Mouse (Mus musculus): Measurements from ENCODE around the gene Gpr173.
"Not testable (repeated sequence)": the region's sequence is repeated elsewhere in the genome, so short reads cannot be mapped to it uniquely, and the experiment has no call there.

Gene Gpr173

DNA sequence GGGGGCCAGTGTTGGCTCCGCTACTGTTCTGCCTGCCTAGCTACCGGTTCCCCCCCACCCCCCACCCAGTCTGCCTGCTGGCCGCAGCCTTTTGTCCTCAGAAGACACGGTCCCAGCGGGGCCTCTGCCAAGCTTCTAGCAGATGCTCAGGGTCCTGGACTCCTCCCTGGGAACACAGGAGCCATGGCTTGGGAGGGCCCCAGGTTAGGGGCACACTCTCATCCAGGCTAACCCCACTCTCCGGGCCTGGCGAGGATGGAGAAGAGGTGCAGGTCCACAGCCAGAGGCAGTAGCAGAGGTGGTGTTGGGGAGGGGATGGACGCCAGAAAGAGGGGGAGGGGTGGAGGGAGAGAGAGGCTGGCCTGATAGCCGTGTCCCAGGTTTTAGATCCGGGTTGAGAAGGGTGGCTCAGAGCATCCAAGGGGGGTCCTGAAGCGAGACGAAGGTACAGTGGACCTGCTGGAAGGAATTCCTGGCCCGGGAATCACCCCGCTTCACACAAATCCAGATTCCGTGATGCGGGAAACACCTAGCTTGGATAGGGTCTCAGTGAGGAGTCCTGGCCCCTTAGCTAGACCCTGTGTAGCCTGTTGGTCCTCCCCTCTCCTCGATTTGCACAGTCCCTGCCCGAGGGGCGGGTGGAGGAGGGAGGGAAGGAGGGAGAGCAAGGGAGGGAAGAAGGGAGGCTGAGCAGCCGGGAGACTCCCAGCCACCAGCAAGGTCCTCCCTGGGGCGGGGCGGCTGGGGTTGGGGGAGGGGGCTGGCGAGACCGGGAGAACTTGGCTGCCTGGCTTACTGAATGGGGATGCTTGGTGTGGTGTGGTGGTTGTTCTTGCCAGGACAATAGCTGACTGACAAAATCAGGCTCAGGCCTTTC is at the start of gene Gpr173:
TSS of gene Gpr173 (minus strand) at position 308 of the 877 bp plus-strand sequence.
- DNase-seq (ENCODE audit: low read depth) = no peak

- DNase-seq (ENCODE audit: low read depth) = no peak
Observed at GRCm38 (mm10) chrX:152403251-152403650, 34.7 kb upstream of the Gpr173 start.

DNA sequence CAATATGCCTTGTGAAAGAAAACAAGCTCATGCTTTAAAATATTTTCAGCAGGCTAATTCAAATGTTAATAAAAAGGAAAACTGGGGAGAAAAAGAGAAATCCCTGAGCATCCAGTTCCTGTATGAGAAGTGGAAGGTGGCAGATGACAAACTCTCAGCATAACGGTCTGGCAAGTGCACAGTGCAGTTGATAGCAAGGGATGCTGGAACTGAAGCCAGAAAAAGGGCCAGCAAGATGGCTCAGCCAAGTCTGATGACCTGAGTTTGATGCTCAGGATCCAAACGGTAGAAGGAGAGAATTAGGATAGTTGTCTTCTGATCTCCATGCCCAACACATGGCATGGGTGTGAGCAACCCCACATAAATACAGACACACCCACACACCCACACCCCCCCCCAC is 31.6 kb upstream of the Gpr173 start:
- DNase-seq (ENCODE audit: low read depth) = no peak

GRCm38 (mm10) chrX:152368054-152368396 is 479 bp downstream of the Gpr173 start:
- no peak for DNase-seq (ENCODE audit: low read depth)

DNA sequence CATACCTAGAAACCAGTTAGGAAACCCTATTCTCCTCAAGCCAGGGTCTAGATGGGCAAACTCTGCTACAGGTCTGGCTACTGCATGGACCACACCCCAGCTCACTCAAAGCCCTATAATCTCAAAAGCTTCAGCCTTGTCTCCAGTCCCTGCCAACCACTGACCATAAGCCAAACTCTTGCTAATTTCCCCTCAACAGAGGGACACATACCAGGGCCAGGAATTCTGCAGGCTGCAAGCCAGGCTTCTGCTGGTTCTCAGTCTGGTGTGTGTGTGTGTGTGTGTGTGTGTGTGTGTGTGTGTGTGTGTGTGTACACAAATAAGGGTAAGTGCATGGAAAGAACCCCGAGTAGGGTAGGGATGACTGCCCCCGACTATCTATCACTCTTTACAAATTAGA is 2.1 kb downstream of the Gpr173 start:
- DNase-seq (ENCODE audit: low read depth) = no peak

DNA sequence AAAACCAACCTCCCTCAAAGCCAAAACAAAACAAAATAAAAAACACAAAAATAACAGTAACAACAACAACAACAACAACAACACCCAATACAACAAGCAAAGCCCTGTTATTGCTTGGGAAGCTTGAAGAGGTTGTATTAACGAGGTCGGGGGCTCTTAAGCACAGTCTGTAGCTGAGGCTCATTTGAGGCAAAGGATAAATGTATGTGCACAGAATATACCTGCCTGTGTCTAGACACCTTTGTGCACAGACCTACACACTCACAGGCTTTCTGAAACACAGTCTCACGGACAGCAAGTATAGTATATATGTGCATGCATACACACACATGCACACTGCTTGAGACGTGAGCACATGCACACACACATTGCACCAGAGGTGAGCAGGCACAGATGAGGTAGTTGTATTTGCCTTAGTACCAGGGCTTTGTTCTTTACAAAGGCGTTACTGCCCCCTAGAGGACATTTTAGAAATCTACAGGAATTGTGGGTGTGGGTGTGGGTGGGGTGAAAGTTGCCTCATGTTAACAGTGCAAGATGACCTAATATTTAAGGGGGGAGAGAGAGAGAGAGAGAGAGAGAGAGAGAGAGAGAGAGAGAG is 15.9 kb downstream of the Gpr173 start:
- peak; percentile 57 for DNase-seq (ENCODE audit: low read depth)

GRCm38 (mm10) chrX:152347041-152347440 is 21.5 kb downstream of the Gpr173 start:
- DNase-seq (ENCODE audit: low read depth) = no peak

- no peak for DNase-seq (ENCODE audit: low read depth)
Observed at GRCm38 (mm10) chrX:152346587-152346986, 21.9 kb downstream of the Gpr173 start.

DNA sequence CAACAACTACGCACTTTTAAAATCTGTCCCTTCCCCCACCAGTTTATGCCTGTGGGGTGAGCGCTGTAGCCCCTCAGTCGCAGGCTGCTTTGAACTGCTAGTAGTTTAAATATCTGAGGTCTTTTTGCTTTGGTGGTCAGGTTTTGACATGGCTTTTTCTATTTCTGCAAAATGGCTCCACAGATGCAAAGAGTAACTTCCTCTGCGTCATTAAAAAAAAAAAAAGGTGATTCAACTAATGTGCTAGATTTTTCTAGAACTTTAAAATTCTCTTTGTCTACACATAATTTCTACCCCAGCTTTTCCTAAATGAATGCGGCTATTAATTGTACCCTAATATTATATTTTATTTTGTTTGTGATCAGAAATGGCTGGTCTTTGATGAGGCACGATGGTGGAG is 25.6 kb downstream of the Gpr173 start:
- DNase-seq (ENCODE audit: low read depth) = no peak

DNA sequence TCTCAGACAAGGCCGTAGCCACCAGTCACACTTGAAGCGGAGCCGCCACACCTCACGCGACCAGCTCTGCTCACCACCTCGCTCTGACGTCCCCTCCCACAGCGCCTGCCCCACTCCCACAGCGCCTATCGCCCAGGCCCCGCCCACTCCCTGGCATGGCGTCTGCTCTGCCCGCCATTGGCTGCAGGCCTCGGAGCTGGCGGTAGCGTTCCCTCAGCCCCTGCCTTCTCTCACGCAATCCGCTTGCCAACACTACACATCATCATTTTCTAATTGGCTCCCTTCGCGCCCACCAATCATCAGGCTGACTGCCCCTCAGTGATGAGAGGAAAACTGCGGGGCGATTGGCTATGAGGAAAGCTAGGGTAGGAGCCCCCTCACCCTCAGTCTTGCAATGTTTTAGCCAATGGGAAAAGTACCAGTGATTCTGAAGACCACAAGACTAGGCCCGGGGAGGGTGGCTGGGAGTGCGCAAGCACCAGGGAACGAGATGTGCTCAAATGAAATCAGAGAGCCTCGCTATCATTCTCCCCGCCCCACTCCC is 26.1 kb downstream of the Gpr173 start, which contains the start of gene Tspyl2:
TSS of gene Tspyl2 (minus strand) at position 68 of the 544 bp plus-strand sequence.
- peak; percentile 72 for DNase-seq (ENCODE audit: low read depth)

GRCm38 (mm10) chrX:152341496-152341895 is 27.0 kb downstream of the Gpr173 start:
- no peak for DNase-seq (ENCODE audit: low read depth)

DNA sequence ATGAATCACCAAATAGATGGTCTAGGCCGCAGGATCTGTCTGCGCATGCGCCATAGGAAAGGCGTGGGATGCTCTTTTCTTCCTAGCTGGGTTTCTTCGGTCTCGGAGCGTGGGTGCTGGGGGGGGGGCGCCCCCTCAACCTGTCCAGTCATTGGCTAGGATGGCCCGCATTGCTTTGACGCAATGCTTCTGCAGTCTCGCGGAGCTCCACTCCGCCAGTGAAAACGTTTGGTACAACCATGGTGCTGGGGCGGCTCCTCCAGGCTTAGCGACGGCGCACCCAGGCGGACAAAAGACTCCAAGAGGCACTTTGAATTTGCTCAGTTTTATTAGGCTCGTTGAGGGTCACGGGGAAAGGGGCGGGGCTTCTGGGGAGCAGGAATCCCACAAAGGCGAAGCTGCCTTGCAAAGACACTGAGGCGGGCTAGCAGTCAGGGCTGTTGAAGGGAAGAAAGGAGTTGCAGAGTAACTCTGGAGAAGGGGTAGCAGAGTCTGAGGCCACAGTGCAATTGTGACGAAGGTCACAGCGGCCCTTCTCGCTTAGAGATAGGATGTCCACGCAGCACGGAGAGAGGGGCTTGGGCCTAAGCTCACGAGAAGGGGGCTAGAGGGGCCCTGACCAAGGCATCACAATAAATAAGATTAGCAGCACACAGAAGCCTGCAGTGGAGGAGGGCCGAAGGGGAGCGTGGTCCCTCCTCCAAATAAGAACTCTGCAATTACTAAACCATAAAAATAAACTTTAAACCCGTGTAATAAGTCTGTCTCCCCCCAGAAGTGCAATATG is 31.8 kb downstream of the Gpr173 start:
- peak; percentile 72 for DNase-seq (ENCODE audit: low read depth)

GRCm38 (mm10) chrX:152336123-152336522 is 32.4 kb downstream of the Gpr173 start:
- not testable (repeated sequence) for DNase-seq (ENCODE audit: low read depth)

DNA sequence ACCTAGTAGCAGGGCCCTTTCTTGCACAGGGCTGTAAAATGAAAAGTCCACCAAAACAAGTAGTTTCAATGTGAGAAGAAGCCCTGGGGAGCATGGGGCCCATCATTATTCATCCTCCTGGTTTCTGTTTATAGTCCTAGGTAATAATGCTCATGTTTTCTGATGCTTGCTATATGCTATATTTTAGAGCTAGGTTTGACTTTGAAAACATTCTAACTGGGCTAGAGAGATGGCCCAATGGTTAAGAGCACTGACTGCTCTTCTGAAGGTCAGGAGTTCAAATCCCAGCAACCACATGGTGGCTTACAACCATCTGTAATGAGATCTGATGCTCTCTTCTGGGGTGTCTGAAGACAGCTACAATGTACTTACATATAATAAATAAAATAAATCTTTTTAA is 39.1 kb downstream of the Gpr173 start:
- not testable (repeated sequence) for DNase-seq (ENCODE audit: low read depth)

DNA sequence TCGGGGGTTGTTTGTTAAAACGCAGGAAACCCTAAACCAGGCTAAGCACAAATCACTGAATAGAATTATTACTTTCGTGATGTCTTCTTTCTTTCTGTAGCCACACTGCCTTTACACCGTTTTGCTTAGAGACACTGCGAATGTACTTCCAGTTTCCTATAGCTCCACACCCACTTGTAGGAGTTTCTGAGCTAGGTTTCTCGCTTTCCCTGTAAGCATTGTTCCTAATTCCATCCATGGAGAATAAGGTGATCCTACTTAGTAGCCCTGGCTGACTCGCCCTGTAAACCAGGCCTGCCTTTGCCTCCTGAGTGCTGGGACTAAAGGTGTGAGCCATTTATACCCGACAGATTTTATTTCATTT is 40.8 kb downstream of the Gpr173 start:
- no peak for DNase-seq (ENCODE audit: low read depth)

DNA sequence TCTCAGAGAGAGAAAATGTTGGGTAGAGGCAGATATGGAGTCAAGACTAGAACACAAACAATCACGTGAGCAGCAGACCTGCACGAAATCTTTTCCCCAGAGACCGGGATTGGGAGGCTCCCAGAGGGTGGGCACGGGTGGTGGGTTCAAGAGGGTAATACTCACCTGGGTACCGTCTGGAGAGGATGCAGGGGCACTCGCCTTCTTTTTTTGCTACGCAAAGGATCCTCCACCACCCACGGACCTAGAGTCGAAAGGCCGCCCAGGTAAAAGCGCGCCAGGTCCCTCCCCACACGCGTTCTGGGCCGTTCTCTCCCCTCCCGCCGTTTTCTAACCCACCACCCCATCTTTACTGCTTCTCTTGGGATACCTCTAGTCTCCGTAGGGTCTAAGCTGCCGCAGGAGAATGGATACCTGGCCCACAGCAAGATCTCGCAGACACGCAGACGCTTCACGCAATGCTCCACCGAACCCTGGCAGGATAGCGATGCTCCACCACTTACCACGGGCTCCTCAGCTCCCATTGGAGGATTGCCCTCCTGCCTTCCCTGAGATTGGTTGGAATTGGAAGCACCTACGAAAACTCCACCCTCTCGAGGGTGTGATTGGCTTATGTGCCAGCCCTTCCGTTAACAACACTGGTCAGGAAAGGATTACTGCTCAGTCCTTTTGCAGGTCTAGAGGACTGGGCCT is 41.4 kb downstream of the Gpr173 start, which contains the start of gene Kantr:
TSS of gene Kantr (minus strand) at position 500 of the 693 bp plus-strand sequence.
- peak; percentile 59 for DNase-seq (ENCODE audit: low read depth)

DNA sequence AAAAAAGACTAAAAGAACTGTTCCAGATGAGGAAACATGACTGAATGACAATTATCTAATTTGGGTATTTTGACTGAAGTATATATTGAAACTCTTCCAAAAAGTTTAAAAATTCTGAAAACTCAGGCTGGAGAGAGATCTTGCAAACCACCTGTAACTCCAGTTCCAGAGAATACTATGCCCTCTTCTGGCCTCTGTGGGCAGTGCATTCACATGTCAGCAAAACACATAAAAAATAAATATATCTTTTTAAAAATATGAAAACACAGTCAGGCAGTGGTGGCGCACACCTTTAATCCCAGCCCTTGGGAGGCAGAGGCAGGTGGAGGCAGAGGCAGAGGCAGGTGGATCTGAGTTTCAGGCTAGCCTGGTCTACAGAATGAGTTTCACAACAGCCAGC is 44.9 kb downstream of the Gpr173 start:
- no peak for DNase-seq (ENCODE audit: low read depth)

DNA sequence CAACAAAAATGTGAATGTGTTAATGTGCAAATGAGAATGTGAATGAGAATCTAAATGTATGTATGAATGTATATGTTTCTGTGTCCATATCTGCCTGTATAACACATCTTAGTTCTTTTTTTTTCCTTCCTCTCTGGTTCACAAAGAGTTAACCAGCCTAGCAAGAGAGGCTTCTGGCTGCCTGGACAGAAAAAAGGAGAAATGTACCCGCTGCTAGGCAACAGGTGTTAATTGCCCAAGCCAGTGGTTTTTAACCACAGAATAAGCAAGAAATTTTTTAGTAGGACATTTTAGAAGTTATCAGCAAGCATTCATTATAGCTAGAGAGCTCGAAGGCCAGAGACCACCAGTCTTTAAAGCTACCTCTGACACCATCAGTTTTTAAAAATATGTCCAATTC is 45.7 kb downstream of the Gpr173 start:
- no peak for DNase-seq (ENCODE audit: low read depth)

- DNase-seq (ENCODE audit: low read depth) = no peak
Observed at GRCm38 (mm10) chrX:152320535-152320934, 48.0 kb downstream of the Gpr173 start.

DNA sequence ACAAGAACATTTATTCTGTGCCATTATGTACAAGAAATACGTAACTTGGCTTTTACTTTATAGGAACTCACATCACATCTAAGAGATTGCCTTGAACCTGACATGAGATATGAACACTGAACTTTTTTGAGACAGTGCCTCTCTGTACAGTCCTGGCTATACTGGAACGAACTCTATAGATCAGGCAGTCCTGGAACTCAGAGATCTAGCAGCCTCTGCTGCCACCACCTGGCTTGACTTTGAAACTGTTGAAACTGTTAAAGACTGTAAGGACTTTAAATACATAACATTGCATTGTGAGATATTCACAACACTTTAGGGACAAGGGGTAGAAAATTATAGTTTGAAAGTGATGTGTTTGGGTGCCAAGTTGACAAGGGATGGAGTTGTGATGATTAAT is 60.6 kb downstream of the Gpr173 start:
- peak; percentile 19 for DNase-seq (ENCODE audit: low read depth)

- peak; percentile 20 for DNase-seq (ENCODE audit: low read depth)
Observed at GRCm38 (mm10) chrX:152307371-152307770, 61.1 kb downstream of the Gpr173 start.

GRCm38 (mm10) chrX:152306224-152306623 is 62.3 kb downstream of the Gpr173 start:
- no peak for DNase-seq (ENCODE audit: low read depth)
